Mouse (Mus musculus): ENCODE results near the gene Igfn1.

Gene Igfn1

GRCm38 (mm10) chr1:135933704-135934293 lies 72.3 kb downstream of the Igfn1 start:
- no peak for DNase-seq (ENCODE audit: low spot score in 2 of 2)

- peak in 1 of 2 experiments; percentile 39 for DNase-seq (ENCODE audit: low spot score in 2 of 2)
Observed at GRCm38 (mm10) chr1:135929876-135930275, 76.3 kb downstream of the Igfn1 start.

GRCm38 (mm10) chr1:135925848-135926247 lies 80.3 kb downstream of the Igfn1 start:
- DNase-seq (ENCODE audit: low spot score in 2 of 2): peak in 1 of 2 experiments; percentile 11

GRCm38 (mm10) chr1:135924377-135924994 lies 81.7 kb downstream of the Igfn1 start:
- DNase-seq (ENCODE audit: low spot score in 2 of 2): no peak

- DNase-seq (ENCODE audit: low spot score in 2 of 2): no peak
Observed at GRCm38 (mm10) chr1:135923229-135923628, 82.9 kb downstream of the Igfn1 start.

- no peak for DNase-seq (ENCODE audit: low spot score in 2 of 2)
Observed at GRCm38 (mm10) chr1:135918644-135919407, 87.3 kb downstream of the Igfn1 start, which contains the start of gene Pkp1. TSS of gene Pkp1 (minus strand) at chr1:135919207.

GRCm38 (mm10) chr1:135917206-135917605 lies 88.9 kb downstream of the Igfn1 start:
- DNase-seq (ENCODE audit: low spot score in 2 of 2): no peak

- no peak for DNase-seq (ENCODE audit: low spot score in 2 of 2)
Observed at GRCm38 (mm10) chr1:135916486-135917058, 89.6 kb downstream of the Igfn1 start.

GRCm38 (mm10) chr1:135913657-135914056 lies 92.5 kb downstream of the Igfn1 start:
- no peak for DNase-seq (ENCODE audit: low spot score in 2 of 2)

GRCm38 (mm10) chr1:135909381-135909780 lies 96.8 kb downstream of the Igfn1 start:
- no peak for DNase-seq (ENCODE audit: low spot score in 2 of 2)

- peak in 1 of 2 experiments; percentile 30 for DNase-seq (ENCODE audit: low spot score in 2 of 2)
Observed at GRCm38 (mm10) chr1:135906736-135907135, 99.4 kb downstream of the Igfn1 start.

Data from left cerebral cortex, adult 9 months (tissue).